Mouse (Mus musculus): Measurements from ENCODE around the gene Klhl36. TPM values are rescaled to one million over a fixed set of nuclear protein-coding genes. Genes with fewer than 3 reads are reported as not detected.

Gene Klhl36
- total RNA-seq (2014; rRNA removed; ENCODE audit: low replicate concordance), result 6.5 and 10.0 TPM in 2 replicates
- 6.7 and 6.9 TPM in 2 replicates for polyA plus RNA-seq (2015; fragmentation: Nextera tagmentation; extraction: Ambion mirVana)

DNA sequence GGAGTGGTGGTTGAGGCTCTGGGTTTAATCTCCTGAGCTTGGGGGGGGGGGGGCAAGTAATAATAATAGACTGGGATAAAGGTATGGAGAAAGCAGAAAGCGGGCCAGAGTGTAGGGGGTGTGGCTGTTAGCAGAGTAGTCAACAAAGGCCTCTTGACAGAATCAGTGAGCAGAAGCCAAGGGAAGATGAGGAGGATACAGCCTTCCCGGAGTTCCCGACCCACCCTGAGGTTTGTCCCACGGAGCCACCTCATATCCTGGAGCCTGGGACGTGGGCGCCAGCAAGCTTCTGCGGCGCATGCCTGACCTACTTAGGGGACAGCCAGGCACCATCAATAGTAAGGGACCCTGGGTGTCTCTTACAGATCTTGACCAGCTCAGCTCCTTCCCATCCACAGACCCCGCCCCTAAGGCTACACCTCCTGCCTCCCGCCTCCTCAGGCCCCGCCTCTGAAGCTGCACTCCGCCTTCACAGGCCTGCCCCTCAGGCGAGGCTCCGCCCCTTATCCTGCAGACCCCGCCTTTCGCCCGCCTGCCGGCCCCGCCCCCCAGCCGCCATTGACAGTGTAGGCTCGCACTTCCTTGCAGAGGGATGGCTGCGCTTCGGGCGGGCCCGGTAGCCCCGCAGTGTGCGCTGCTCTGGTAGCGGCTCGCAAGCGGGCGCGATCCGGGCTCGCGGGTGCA, at the start of gene Klhl36:
Gene Klhl36, plus strand, starts transcription at position 561 of the 684 bp plus-strand sequence.
- TF ChIP-seq EP300 (IDR thresholded peaks at IDR 0.05; ENCODE audit: low read depth), result no peak
- no peak for TF ChIP-seq CTCF (IDR thresholded peaks at IDR 0.05; ENCODE audit: low read depth)
- Histone ChIP-seq H3K27ac (ENCODE audit: low read depth) (peak within 1 kb of the TSS; percentile 52), H3K4me2 (ENCODE audit: low read depth, low read length) (peak within 1 kb of the TSS; percentile 74), H3K9me3 (replicated peaks; ENCODE audit: control insufficient read depth, low read length) (no peaks in the 10 kb centered on the region), H3K36me3 (replicated peaks; ENCODE audit: control insufficient read depth, insufficient read depth, low read length) (no peaks in the 10 kb centered on the region), H3K4me1 (ENCODE audit: control insufficient read depth, insufficient read depth) (0 out of 2 replicates have a peak, but pooled peaks cover 5% of the 10 kb centered on the region), H3K27me3 (ENCODE audit: control insufficient read depth, insufficient read depth, low read length) (peaks cover 7% of the 10 kb centered on the region; the same call in 1 of the 2 replicates), H3K4me3 (ENCODE audit: low read depth, low read length) (peak within 1 kb of the TSS; percentile 67), H3K9ac (replicated peaks; ENCODE audit: low read depth, low read length) (peak within 1 kb of the TSS; percentile 68)
- peak; percentile 97 for ATAC-seq (ENCODE audit: insufficient read depth, low read depth)
- under 1% methylated on average over 32 of the region's 35 CpGs for WGBS
- DNase-seq (ENCODE audit: low spot score), result peak; percentile 95

GRCm38 (mm10) chr8:119812650-119813431, 49.2 kb upstream of the Klhl36 start:
- Histone ChIP-seq H3K4me1 (ENCODE audit: control insufficient read depth, insufficient read depth) (peaks cover 3% of the 10 kb centered on the region; the same call in 1 of the 2 replicates), H3K27ac (ENCODE audit: low read depth) (no peak overlapping the region; the same call in 1 of the 2 replicates), H3K4me3 (ENCODE audit: low read depth, low read length) (no peak overlapping the region), H3K9ac (replicated peaks; ENCODE audit: low read depth, low read length) (no peak overlapping the region), H3K27me3 (ENCODE audit: control insufficient read depth, insufficient read depth, low read length) (no peaks in the 10 kb centered on the region), H3K36me3 (replicated peaks; ENCODE audit: control insufficient read depth, insufficient read depth, low read length) (no peaks in the 10 kb centered on the region), H3K4me2 (ENCODE audit: low read depth, low read length) (no peak overlapping the region), H3K9me3 (replicated peaks; ENCODE audit: control insufficient read depth, low read length) (no peaks in the 10 kb centered on the region)
- 76% methylated on average over 12 of the region's 12 CpGs for WGBS
- ATAC-seq (ENCODE audit: insufficient read depth, low read depth) (no peak), DNase-seq (ENCODE audit: low spot score) (no peak)
- TF ChIP-seq EP300 (IDR thresholded peaks at IDR 0.05; ENCODE audit: low read depth), result no peak
- no peak for TF ChIP-seq CTCF (IDR thresholded peaks at IDR 0.05; ENCODE audit: low read depth)

DNA sequence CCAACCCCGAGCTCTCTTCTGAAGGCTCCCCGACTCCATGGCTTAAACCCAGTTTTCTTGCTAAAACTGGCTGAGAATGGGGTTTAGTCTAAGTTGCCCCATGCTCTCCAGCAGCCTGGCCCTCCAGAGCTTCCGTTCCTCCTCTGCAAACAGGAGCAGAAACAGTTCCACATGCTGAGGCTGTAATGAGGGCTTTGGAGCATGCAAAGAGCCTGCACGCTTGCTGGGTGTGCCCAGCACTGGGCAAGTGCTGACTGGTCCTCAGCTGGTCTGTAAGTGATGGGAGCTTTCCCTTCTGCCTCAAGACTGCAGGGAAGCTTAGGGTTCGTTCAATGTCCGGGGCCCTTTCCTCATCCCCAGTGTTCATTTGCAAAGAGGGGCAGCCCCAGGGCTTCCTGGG, 45.8 kb upstream of the Klhl36 start:
- Histone ChIP-seq H3K9me3 (replicated peaks; ENCODE audit: control insufficient read depth, low read length) (no peaks in the 10 kb centered on the region), H3K4me3 (ENCODE audit: low read depth, low read length) (no peak overlapping the region), H3K4me1 (ENCODE audit: control insufficient read depth, insufficient read depth) (peaks cover 3% of the 10 kb centered on the region; the same call in 1 of the 2 replicates), H3K27ac (ENCODE audit: low read depth) (no peak overlapping the region), H3K9ac (replicated peaks; ENCODE audit: low read depth, low read length) (no peak overlapping the region), H3K36me3 (replicated peaks; ENCODE audit: control insufficient read depth, insufficient read depth, low read length) (no peaks in the 10 kb centered on the region; the same call in 1 of the 2 replicates), H3K27me3 (ENCODE audit: control insufficient read depth, insufficient read depth, low read length) (no peaks in the 10 kb centered on the region), H3K4me2 (ENCODE audit: low read depth, low read length) (no peak overlapping the region)
- ATAC-seq (ENCODE audit: insufficient read depth, low read depth), result no peak
- no peak for DNase-seq (ENCODE audit: low spot score)
- 80% methylated on average over 6 of the region's 6 CpGs for WGBS
- no peak for TF ChIP-seq CTCF (IDR thresholded peaks at IDR 0.05; ENCODE audit: low read depth)
- no peak for TF ChIP-seq EP300 (IDR thresholded peaks at IDR 0.05; ENCODE audit: low read depth)

DNA sequence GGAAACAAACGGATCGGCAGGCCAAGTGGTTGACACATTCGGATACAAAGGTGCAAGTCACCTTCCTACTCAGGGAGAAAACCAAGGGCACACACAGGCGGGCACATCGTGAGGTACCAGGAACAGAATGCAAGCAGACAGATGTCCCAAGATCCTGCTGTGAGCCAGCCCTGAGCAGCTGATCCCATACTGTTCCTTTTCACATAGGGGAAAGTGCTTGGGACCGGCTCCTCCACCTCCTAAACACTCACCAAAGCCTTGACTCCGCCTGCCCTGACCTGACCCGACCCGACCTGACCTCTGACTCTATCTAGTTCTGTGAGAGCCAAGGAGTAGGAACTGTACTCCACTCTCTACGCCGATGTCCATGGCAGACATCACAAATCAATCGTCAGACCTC, 44.6 kb upstream of the Klhl36 start:
- Histone ChIP-seq H3K9me3 (replicated peaks; ENCODE audit: control insufficient read depth, low read length) (no peaks in the 10 kb centered on the region), H3K4me2 (ENCODE audit: low read depth, low read length) (no peak overlapping the region), H3K4me3 (ENCODE audit: low read depth, low read length) (no peak overlapping the region), H3K27me3 (ENCODE audit: control insufficient read depth, insufficient read depth, low read length) (no peaks in the 10 kb centered on the region), H3K4me1 (ENCODE audit: control insufficient read depth, insufficient read depth) (peaks cover 3% of the 10 kb centered on the region; the same call in 1 of the 2 replicates), H3K9ac (replicated peaks; ENCODE audit: low read depth, low read length) (no peak overlapping the region), H3K36me3 (replicated peaks; ENCODE audit: control insufficient read depth, insufficient read depth, low read length) (no peaks in the 10 kb centered on the region; the same call in 1 of the 2 replicates), H3K27ac (ENCODE audit: low read depth) (no peak overlapping the region)
- WGBS, result 68% methylated on average over 12 of the region's 12 CpGs
- TF ChIP-seq EP300 (IDR thresholded peaks at IDR 0.05; ENCODE audit: low read depth) (no peak), CTCF (IDR thresholded peaks at IDR 0.05; ENCODE audit: low read depth) (no peak)
- no peak for ATAC-seq (ENCODE audit: insufficient read depth, low read depth)
- no peak for DNase-seq (ENCODE audit: low spot score)

DNA sequence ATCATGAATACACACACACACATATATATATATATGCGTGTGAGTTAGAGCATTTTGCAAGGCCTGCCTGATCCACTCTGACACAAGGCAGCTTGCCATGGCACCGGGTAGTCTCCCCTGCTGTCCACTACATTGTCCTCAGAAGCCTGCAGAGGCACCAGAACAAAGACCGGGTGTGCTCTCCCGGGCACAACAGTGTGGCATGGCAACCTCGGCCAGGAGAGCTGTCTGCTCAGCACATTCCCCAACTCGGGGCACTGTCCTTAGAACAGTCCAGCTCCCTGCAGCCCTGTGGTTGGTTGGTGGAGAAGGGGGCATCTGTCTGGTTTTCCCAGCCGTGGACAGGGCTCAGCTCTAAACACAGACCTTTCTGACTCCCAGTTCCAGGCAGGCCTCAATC, 42.8 kb upstream of the Klhl36 start:
- no peaks in the 10 kb centered on the region for H3K4me1 ChIP-seq (ENCODE audit: control insufficient read depth, insufficient read depth)
- H3K27ac ChIP-seq (ENCODE audit: low read depth), result no peak overlapping the region
- no peaks in the 10 kb centered on the region for H3K27me3 ChIP-seq (ENCODE audit: control insufficient read depth, insufficient read depth, low read length)
- whole genome bisulfite sequencing, result 79% methylated on average over 7 of the region's 7 CpGs
- TF ChIP-seq EP300 (IDR thresholded peaks at IDR 0.05; ENCODE audit: low read depth) (no peak), CTCF (IDR thresholded peaks at IDR 0.05; ENCODE audit: low read depth) (no peak)
- no peak overlapping the region for H3K9ac ChIP-seq (replicated peaks; ENCODE audit: low read depth, low read length)
- H3K4me2 ChIP-seq (ENCODE audit: low read depth, low read length), result no peak overlapping the region
- H3K9me3 ChIP-seq (replicated peaks; ENCODE audit: control insufficient read depth, low read length), result no peaks in the 10 kb centered on the region
- no peak overlapping the region for H3K4me3 ChIP-seq (ENCODE audit: low read depth, low read length)
- DNase-seq (ENCODE audit: low spot score), result no peak
- no peak for ATAC-seq (ENCODE audit: insufficient read depth, low read depth)
- no peaks in the 10 kb centered on the region; the same call in 1 of the 2 replicates for H3K36me3 ChIP-seq (replicated peaks; ENCODE audit: control insufficient read depth, insufficient read depth, low read length)

Measured in heart, postnatal 0 days (tissue).